Mouse (Mus musculus) kidney, postnatal 25 days (tissue): ENCODE measurements around the gene Olfr875.
"Not testable (repeated sequence)": the region's sequence is repeated elsewhere in the genome, so short reads cannot be mapped to it uniquely, and the experiment has no call there.

ENCODE experiments used
- DNase-seq, 2 experiments: peaks; one replicate each; pipeline ENCODE4 v3.0.0; 2021; ENCODE audit warnings: mixed read lengths in 2 of 2

Gene Olfr875

DNA sequence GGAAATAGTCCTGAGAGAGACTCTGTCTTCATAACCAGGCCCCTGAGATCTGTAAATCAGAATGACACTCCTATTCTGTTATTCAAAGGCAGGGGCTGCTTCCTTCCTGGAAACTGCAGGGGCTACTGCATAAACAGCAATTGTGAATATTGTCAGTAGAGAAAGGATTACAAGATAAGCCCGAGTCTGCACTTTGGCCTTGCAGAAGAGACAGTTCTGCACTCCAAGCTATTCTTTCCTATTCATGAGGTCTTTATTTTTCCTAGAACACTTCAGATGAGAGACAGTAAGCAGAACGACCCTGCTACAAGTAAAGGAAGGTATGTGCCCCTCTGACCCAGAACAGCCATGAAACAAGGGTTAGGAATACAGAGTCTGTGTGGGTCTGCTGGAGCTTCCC, at the start of gene Olfr875:
Gene Olfr875, plus strand, starts transcription at position 99 of the 400 bp plus-strand sequence.
- no peak for DNase-seq

DNA sequence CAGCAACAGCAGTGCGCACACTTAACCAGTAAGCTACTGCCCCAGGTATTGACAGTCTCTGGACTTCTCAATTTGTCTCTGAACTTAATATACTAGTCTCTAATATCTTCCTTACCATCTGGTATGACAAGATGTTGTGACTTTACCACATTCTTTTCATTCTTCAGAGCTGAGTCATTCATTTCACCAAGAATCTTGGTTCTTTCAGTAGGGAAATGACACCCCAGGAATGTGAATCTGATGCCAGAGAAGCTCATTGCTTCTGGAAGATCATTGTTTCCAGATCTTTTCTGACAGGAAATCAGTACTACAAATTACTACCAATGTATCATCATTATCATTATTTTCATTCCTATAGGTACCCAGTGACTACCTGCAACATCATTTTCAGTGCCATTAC, 37.3 kb upstream of the Olfr875 start:
- no peak for DNase-seq

DNA sequence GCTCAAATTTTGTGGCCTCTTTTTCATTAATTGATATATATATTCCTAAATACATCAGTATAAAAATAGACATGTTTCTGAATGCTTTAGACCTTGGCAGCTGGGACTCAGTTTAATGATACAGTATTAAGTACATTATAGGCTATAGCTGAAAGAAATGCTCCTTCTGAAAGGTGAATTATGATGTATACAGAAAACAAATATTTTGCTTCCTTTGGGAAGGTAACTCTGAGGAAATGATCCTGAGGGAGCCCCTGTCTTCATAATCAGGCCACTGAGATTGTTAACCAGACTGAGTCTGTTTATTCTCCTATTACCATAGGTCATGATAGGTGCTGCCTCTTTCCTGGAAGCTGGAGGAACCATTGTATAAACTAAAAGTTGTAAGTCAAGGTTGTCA, 26.9 kb upstream of the Olfr875 start, which contains the start of gene Olfr874:
Gene Olfr874, plus strand, starts transcription at position 301 of the 400 bp plus-strand sequence.
- no peak for DNase-seq

DNA sequence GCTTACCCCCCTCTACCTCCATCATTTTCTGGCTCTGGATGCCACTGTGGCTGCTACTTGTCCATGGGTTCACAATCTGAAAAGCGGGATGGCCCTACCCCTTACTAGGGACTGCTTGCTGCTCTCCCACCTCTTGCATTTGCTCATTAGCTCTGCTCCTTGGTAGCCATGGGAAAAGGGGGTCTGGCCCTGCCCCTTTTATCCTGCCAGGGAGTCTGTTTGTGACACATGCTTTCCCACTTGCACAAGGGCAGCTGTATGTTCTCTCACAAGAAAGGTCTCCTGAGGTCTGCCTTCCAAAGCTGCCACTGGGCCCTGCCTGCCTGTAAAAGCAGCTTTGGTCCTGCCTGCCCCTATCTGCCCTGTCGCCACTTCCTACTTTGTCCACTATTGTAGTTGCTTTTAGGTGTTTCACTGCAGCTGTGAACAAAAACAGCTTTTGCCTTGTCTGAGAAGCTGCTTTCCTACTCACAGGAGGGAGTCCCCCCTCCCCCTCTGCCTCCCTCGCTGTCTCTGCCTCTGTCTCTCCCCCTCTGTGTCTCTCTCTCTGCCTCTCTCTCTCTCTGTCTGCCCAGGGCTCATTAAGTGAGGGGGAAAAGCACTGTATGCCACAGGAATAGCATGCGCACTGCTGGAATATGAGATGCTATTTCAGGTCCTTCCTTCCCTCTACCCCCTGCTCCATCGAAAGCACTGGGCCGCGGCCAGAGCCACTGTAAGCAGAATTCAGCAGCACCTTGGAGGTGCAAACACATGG, 21.2 kb upstream of the Olfr875 start:
- no peak for DNase-seq

DNA sequence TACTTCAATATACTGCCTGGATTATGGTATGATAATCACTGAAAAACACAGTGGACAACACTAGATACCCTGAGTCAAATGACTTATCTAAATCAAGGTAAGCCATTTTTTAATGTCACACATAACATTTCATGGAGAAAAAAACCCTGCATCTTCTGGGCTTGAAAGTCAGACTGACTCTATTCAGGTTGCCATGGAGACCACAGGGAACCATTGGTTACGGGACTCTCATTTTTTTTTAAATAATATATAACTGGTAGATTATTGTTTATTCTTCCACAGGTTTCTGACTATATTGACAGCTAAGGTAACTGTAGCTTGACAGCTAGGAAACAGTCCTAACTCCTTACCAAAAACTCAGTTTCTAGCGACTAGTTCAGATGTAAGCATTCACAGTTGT, 20.2 kb upstream of the Olfr875 start:
- DNase-seq = no peak

DNA sequence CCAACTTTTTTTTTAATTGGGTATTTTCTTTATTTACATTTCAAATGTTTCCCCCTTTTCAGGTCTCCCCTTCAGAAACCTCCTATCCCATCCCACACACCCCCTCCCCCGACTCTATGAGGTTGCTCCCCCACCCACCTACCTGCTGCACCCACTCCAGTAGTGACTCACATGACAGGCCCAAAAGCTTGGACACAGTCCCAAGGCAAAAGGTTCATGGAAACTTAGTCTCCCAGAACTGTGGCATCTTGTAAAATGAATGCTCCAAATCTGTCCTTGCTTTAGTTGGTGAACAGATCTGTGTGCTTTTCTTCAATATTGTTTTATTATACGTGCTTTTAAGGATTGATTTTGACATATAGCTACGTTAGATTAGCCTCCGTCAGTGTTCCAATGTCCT, 19.7 kb upstream of the Olfr875 start:
- DNase-seq = no peak

DNA sequence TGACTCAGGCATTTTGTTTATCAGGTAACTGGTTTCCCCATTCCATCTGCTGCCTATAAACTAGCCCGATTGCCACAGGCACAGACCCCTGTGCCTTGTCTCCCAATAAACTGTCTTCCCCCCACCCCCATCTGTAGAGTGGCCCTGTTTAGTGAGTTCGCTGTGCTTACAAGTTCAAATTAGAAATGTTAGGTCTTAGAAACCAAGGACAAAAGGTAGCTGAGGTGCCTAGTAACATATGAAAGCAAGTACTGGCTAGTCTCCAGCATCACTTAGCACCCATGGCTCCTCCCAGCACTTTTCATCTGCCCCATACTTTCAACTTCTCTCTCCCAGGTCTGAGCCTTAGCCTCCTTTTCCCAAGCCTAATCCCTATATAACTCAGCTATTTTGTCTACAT, 9.9 kb upstream of the Olfr875 start:
- no peak for DNase-seq

DNA sequence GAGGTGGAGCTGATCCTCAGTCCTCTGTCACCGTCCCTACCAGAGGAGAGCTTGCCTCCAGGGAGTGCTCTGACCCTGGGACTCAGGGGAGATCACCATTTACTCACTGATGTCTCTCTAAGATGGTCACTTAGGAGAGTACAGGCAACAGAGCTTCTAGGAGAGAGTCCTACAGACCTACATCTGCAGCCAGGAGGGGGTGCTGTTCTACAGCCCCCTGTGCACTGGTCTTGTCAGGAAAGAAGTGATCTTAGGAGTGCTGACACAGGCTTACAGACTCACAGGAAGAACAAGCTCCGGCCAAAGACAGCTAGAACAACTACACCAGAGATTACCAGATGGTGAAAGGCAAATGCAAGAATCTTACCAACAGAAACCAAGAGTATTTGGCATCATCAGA, 9.1 kb upstream of the Olfr875 start:
- no peak for DNase-seq

DNA sequence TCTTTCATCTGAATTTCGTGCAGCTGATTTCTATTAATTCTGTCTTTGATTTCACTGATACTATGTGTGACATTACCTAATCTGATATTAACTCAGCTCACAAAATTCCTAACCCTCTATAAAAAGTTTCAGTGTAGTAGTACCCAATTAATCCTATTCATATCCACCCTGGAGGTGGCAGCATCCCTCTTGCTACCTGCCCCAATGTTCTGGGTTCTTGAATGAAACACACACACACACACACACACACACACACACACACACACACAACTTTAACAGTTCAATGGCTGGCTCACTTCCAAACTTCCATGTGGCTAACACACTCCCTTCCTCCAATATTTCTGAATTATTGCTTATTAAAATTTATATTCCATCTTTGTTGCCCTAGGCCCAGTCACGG, 996 bp upstream of the Olfr875 start:
- no peak for DNase-seq

DNA sequence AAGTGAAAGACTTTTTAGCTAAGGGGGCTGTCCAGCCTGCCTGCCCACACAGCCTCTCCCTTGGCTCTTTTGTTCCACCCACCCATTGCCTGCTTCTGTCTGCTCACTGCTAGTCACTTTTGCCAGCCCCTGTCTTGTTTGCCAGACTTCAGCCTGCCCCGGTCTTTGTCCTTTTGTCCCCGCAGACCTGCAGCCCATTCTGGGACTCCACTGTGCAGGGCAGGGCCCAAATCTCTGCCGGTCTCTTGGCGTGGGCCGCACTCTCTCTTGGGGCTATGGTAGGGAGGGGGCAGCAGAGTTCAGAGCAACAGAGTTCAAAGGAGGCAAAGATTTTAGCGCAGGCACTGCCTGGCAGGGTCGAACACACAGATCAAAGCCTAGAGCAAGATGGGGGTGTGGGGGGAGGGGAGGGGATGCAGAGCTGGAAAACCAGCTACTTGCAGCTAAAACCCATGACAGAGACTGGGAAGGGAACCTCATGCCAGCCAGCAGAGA, 11.2 kb downstream of the Olfr875 start:
- peak; percentile 7 to 57 for DNase-seq

DNA sequence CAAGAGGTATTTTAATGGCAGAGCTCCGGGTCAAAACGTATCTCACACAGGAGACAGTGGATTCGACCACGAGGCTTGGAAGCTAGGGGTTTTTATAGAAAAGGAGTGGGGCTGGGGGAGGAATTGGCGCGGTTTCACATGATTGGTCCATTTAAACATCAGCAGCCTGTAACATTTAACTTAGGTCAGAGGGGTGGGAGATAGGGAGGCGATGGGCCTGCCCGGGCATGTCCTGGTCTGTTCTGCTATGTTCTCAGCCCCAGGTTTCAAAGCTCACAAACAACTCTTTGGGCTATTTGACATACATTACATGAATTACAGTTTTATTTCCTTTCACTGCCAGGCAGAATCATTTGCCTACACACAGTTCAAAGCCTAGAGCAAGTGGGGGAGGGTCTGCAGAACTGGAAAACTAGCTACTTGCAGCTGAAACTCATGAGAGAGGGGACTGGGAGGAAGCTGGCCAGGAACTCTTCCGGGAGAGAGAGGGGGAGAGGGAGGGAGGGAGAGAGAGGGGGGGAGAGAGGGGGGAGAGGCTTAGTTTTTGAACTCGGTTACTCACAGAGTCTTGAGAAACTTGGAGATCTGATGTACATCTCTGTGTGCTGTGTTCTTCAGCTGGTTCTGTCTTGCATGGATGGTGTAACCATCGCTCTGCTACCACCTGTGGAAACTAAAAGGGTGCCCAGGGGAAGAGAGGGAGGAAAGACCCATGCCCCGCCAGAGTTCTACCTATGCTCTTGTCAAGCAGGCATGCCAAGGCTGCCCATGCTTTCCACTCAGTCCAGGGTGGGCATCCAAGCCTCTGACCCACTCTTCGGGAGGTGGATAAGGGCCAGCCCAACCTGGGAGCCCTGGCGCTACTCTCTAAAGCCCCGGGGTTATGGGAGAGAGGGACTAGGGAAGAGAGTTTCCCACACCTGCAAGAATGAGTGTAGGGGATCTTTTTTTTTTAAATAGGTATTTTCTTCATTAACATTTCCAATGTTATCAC, 12.0 kb downstream of the Olfr875 start:
- DNase-seq = not testable (repeated sequence)

DNA sequence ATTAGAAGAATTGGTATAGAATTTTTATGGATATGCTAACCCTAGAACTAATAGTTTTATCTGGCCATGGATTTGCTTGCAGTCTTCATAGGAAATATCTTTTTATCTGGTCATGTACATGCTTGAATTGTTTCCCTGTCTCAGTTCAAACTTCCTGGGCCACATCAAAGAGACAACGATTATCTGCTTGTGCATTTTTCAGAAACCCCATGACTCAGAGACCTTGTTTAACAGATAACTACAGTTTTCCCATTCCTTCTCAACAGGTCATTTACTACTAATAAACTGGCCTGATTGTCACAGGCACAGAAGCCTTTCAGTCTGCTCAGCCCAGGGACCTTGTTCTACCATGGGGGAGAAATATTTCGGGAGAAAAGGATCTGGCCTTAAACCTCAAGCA, 14.8 kb downstream of the Olfr875 start:
- no peak for DNase-seq

DNA sequence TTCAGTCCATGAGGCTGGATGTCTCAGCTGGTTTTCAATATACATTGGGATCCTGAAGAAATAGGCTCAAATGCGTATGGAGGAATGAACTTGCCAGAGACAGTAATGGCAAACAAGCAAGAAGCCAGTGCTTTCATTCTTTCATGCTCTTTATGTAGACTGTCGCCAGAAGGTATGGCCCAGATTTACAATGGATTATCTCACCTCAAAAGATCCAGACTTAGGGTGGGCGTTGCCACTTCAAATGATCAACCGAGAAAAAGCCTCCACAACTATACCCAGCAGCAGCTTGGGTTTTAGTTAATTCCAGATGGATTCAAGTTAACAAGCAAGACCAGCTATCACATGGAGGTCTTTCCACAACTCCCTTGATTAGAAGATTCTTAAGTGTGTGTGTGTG, 30.4 kb downstream of the Olfr875 start:
- no peak for DNase-seq

DNA sequence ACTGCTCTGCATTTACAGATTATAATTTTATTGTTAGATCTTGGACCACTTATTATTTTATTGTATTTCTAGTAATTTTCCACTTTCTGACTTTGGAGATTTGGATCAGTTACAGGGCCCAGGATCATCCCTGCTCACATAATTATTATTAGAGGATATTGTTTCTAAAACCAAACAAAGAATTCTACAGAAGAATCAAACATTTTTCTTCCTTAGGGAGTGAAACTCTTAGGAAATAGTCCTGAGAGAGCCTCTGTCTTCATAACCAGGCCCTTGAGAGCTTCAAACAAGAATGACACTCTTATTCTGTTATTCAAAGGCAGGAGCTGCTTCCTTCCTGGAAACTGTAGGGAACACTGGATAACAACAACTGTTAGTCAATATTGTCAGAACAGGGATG, 31.1 kb downstream of the Olfr875 start, which contains the start of gene Olfr876:
Gene Olfr876, plus strand, starts transcription at position 301 of the 400 bp plus-strand sequence.
- no peak for DNase-seq

DNA sequence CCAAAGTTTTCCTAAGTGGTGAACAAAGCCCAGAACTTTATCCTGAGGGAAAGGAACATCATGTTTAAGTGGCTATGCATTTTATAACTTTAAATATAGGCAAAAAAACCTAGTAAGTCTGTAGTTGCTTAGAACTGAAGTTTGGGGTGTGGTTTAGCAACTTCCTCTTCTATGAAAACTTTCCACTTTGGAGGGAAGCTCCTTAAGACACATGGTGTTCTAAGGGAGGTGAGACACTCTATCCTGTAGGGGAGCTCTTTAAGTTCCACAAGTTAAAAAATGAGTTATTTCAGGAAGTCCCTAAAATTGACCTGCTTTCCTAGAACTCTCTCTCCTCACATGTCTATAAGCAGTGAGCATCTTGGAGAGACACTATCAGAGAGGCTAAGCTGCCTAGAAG, 35.6 kb downstream of the Olfr875 start:
- no peak for DNase-seq

DNA sequence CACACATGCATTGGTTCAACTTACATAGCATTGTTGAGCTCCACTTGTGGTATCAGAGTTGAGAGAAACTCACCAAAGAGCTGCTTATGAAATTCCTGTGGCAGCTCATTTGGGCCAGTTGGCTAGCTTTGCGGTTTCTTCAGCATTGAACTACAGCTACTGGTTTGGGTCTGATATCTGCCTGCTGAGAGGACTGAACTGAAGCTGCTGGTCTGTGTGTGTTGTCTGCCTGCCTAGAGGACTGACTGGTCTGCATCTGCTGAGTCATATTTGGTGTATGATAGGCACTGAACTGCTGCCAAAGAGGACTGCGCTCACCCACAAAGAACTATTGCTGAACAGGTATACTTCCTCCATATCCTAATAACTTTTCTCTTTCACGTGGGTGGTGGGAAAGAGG, 36.8 kb downstream of the Olfr875 start:
- DNase-seq = no peak

DNA sequence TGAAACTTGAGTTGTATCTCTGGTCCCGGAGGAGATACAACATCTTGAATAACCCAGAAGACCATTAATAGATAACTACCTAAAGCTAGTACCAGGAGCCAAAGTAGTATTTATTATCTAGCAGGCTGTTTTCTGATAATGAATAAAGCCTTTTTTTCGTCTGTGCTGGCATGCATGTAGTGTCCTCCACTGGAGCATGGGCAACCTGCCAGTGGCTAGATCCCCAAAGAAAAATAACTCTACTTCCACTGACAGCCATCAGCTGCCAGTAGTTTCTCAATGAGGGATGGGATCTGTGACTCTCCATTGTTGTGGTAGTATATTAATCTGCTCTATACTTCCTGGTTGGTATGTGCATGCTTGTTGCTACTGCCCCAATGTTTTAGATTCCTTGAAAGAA, 37.3 kb downstream of the Olfr875 start:
- no peak for DNase-seq

DNA sequence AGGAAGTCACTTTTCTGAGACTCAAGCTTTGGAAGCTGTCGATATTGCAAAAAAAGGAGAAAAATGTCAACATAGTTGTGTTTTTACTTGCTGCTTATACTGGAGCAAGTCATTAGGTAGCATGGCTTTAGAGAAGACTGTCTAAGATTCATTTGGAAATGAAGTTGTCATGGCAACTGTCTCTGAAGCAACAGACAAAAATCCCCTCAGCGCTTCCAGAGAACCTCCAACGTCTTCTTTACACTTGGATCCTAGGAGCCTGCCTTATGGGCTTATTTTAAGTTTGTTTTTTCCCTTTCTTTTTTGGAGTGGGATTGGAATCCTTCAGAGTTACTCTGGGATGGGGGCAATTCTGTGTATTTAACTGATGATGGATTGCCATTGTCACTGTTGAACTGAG, 43.0 kb downstream of the Olfr875 start:
- no peak for DNase-seq
